Mouse (Mus musculus) layer of hippocampus, adult 2 months (tissue): Measurements from ENCODE around the gene Thap8. TPM values are rescaled to one million over a fixed set of nuclear protein-coding genes. Genes with fewer than 3 reads are reported as not detected.

Source experiments
- DNase-seq, 2 experiments: peaks; one replicate each; pipeline ENCODE4 v3.0.0; 2022; ENCODE audit warnings: low spot score in 2 of 2
- H3K27ac ChIP-seq: fragments of 200-600 bp; 2 replicates; pipeline ENCODE4 v1.8.1; 2022
- H3K4me3 ChIP-seq: fragments of 200-600 bp; 2 replicates; pipeline ENCODE4 v1.8.1; 2022; ENCODE audit warnings: mild to moderate bottlenecking
- CTCF ChIP-seq: fragments of 200-600 bp; conservative IDR thresholded peaks from 2 replicates; pipeline ENCODE4 v1.8.1; 2022; ENCODE audit warnings: antibody characterized with exemption, mild to moderate bottlenecking, moderate library complexity
- total RNA-seq, 2 experiments: library from RNA; stranded (reverse); gene quantifications; 2 replicates each; pipeline ENCODE4 v1.2.3; 2021

Gene Thap8
- total RNA-seq, 2 experiments from 2014 or later, result 0.44 to 0.56 TPM

GRCm38 (mm10) chr7:30327140-30327539 is 47.2 kb downstream of the Thap8 start:
- no peak for TF ChIP-seq CTCF
- Histone ChIP-seq H3K27ac (peak overlapping the region; percentile 6; the same call in 1 of the 2 replicates), H3K4me3 (no peak overlapping the region)
- no peak for DNase-seq

- no peak for TF ChIP-seq CTCF
- Histone ChIP-seq H3K27ac (no peak overlapping the region), H3K4me3 (no peak overlapping the region)
- DNase-seq, result no peak
Observed at GRCm38 (mm10) chr7:30328379-30328778, 48.5 kb downstream of the Thap8 start.

- peak; percentile 95 for TF ChIP-seq CTCF
- H3K27ac ChIP-seq, result peak overlapping the region; percentile 83
- H3K4me3 ChIP-seq, result peak overlapping the region; percentile 43
- peak; percentile 91 to 96 for DNase-seq
Observed at GRCm38 (mm10) chr7:30331887-30332286, 52.0 kb downstream of the Thap8 start.

GRCm38 (mm10) chr7:30332622-30333259 is 52.8 kb downstream of the Thap8 start:
- DNase-seq, result no peak
- TF ChIP-seq CTCF, result no peak
- H3K4me3 ChIP-seq, result peak overlapping the region; percentile 43; the same call in 1 of the 2 replicates
- H3K27ac ChIP-seq, result peak overlapping the region; percentile 53

- H3K4me3 ChIP-seq, result no peak overlapping the region
- DNase-seq, result peak in 1 of 2 experiments; percentile 48
- H3K27ac ChIP-seq, result peak overlapping the region; percentile 58
- no peak for TF ChIP-seq CTCF
Observed at GRCm38 (mm10) chr7:30333436-30333835, 53.5 kb downstream of the Thap8 start.

GRCm38 (mm10) chr7:30334563-30334962 is 54.7 kb downstream of the Thap8 start:
- TF ChIP-seq CTCF, result no peak
- DNase-seq, result no peak
- Histone ChIP-seq H3K4me3 (no peak overlapping the region), H3K27ac (no peak overlapping the region)

GRCm38 (mm10) chr7:30335688-30336087 is 55.8 kb downstream of the Thap8 start:
- no peak for DNase-seq
- no peak for TF ChIP-seq CTCF

GRCm38 (mm10) chr7:30336384-30336783 is 56.5 kb downstream of the Thap8 start:
- H3K27ac ChIP-seq, result peak overlapping the region; percentile 54; the same call in 1 of the 2 replicates
- no peak overlapping the region for H3K4me3 ChIP-seq
- peak; percentile 88 to 93 for DNase-seq
- TF ChIP-seq CTCF, result peak; percentile 98

More at GRCm38 (mm10) chr7:30335688-30336087, 55.8 kb downstream of the Thap8 start:
- H3K4me3 ChIP-seq, result no peak overlapping the region
- H3K27ac ChIP-seq, result peak overlapping the region; percentile 54

GRCm38 (mm10) chr7:30339432-30340109 is 59.7 kb downstream of the Thap8 start:
- no peak for TF ChIP-seq CTCF
- no peak for DNase-seq
- H3K4me3 ChIP-seq, result no peak overlapping the region
- H3K27ac ChIP-seq, result peak overlapping the region; percentile 72

Other genes with a start within 250 kb of the Thap8 start
- 1 to 10 TPM; 9.7 to 9.8 TPM for gene Zfp14, start 228.7 kb upstream of the Thap8 start, total RNA-seq
- 1 to 10 TPM; 4.9 to 5.4 TPM for gene Zfp82, start 207.2 kb upstream of the Thap8 start, total RNA-seq
- not detected for gene Gm26920, start 189.7 kb upstream of the Thap8 start, total RNA-seq
- 1 to 10 TPM; 4.3 to 8.2 TPM for gene Zfp566, start 189.6 kb upstream of the Thap8 start, total RNA-seq
- gene Zfp260, start 185.3 kb upstream of the Thap8 start, total RNA-seq, result 10 to 100 TPM; 73.1 to 75.5 TPM
- gene Zfp382, start 158.2 kb upstream of the Thap8 start, total RNA-seq, result 10 to 100 TPM; 30.1 to 37.5 TPM
- 10 to 100 TPM; 48.9 to 52.0 TPM for gene Zfp146, start 110.3 kb upstream of the Thap8 start, total RNA-seq
- 1 to 10 TPM; 3.5 to 5.9 TPM for gene Cox7a1, start 96.0 kb upstream of the Thap8 start, total RNA-seq
- 100 to 1,000 TPM; 213 to 224 TPM for gene Capns1, start 81.3 kb upstream of the Thap8 start, total RNA-seq
- 10 to 100 TPM; 59.6 to 59.8 TPM for gene Polr2i, start 48.1 kb upstream of the Thap8 start, total RNA-seq
- 100 to 1,000 TPM; 113 to 116 TPM for gene Tbcb, start 47.8 kb upstream of the Thap8 start, total RNA-seq
- gene Ovol3, start 44.4 kb upstream of the Thap8 start, total RNA-seq, result not detected
- 1 to 10 TPM in 1 of 2 experiments, under 1 TPM in 1; 1.00 to 1.4 TPM for gene Wdr62, start 325 bp downstream of the Thap8 start, total RNA-seq
- gene Clip3, start 11.6 kb downstream of the Thap8 start, total RNA-seq, result 100 to 1,000 TPM; 453 to 474 TPM
- gene Alkbh6, start 28.6 kb downstream of the Thap8 start, total RNA-seq, result 10 to 100 TPM; 50.8 to 51.8 TPM
- 10 to 100 TPM in 1 of 2 experiments, 1 to 10 TPM in 1; 9.4 to 14.2 TPM for gene Syne4, start 34.7 kb downstream of the Thap8 start, total RNA-seq
- under 1 TPM; 0.41 to 0.81 TPM for gene E130208F15Rik, start 41.6 kb downstream of the Thap8 start, total RNA-seq
- 1 to 10 TPM; 6.7 to 7.3 TPM for gene Sdhaf1, start 43.8 kb downstream of the Thap8 start, total RNA-seq
- 10 to 100 TPM; 32.4 to 34.6 TPM for gene Lrfn3, start 82.7 kb downstream of the Thap8 start, total RNA-seq
- gene Tyrobp, start 133.7 kb downstream of the Thap8 start, total RNA-seq, result 10 to 100 TPM; 26.7 to 32.6 TPM
- 1 to 10 TPM in 1 of 2 experiments, not detected in 1; 1.5 TPM for gene Hcst, start 139.8 kb downstream of the Thap8 start, total RNA-seq
- gene Nfkbid, start 141.6 kb downstream of the Thap8 start, total RNA-seq, result 1 to 10 TPM; 2.8 to 3.0 TPM
- 1,000 to 10,000 TPM; 1,283 to 1,305 TPM for gene Aplp1, start 165.4 kb downstream of the Thap8 start, total RNA-seq
- gene Kirrel2, start 177.6 kb downstream of the Thap8 start, total RNA-seq, result 10 to 100 TPM; 15.0 to 20.4 TPM
- 1 to 10 TPM; 1.2 to 1.3 TPM for gene Nphs1, start 178.2 kb downstream of the Thap8 start, total RNA-seq
- gene Prodh2, start 213.5 kb downstream of the Thap8 start, total RNA-seq, result not detected